Mouse (Mus musculus) E14TG2a.4 (cell line): ENCODE data around the gene Tex50.

Source experiments
- CTCF ChIP-seq: conservative IDR thresholded peaks from 2 replicates; pipeline ENCODE4 v1.5.1; 2014; ENCODE audit warnings: low read length
- NANOG ChIP-seq: IDR thresholded peaks from 2 replicates; pipeline ENCODE4 v1.6.1; 2014; ENCODE audit warnings: borderline replicate concordance, low read length, mixed read lengths
- POU5F1 ChIP-seq: IDR thresholded peaks from 2 replicates; pipeline ENCODE4 v1.6.1; 2014; ENCODE audit warnings: low read length, borderline replicate concordance

DNA sequence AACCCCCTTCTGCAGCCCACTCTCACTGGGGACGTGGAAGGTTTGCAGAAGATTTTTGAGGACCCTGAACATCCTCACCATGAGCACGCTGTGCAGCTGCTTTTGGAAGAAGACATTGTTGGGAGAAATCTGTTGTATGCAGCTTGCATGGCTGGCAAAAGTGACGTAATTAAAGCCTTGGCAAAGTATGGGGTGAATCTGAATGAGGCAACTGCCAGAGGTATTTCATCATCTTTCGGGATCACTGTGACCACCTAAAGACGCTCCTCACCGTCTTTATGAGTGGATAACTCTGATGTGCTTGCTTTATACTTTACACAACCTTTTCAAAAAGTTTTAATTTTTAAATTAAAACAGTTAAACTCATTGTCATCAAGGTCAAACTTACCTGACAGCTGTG, 8.0 kb downstream of the Tex50 start:
- no peak for TF ChIP-seq CTCF
- TF ChIP-seq NANOG: no peak
- no peak for TF ChIP-seq POU5F1
